Mouse (Mus musculus): Measurements from ENCODE around the gene Dydc2. TPM values are rescaled to one million over a fixed set of nuclear protein-coding genes. Genes with fewer than 3 reads are reported as not detected.
A peak's percentile ranks its signal among the peaks of the same experiment; 100 is the strongest.
"Not testable (repeated sequence)": the region's sequence is repeated elsewhere in the genome, so short reads cannot be mapped to it uniquely, and the experiment has no call there.

Dydc2 gene
- total RNA-seq (2021), result 1 to 10 TPM in 1 of 2 experiments, under 1 TPM in 1; 0.71 to 1.6 TPM
- long read RNA-seq, partial matches to known transcripts, result 0 of 3 reads
- long read RNA-seq, other reads (novel, unspliced or antisense), result 3 of 3 reads

- no peak for DNase-seq (ENCODE audit: low spot score in 2 of 2)
These were observed at the start of gene Dydc2 for GRCm38 (mm10) chr14:41069108-41069507. Gene Dydc2, minus strand, starts transcription at chr14:41069208.

- DNase-seq (ENCODE audit: low spot score in 2 of 2), result no peak
These were observed 47.3 kb upstream of the Dydc2 start for GRCm38 (mm10) chr14:41116271-41116670.

- DNase-seq (ENCODE audit: low spot score in 2 of 2), result no peak
These were observed 43.9 kb upstream of the Dydc2 start for GRCm38 (mm10) chr14:41112944-41113343.

- no peak for DNase-seq (ENCODE audit: low spot score in 2 of 2)
These were observed 42.1 kb upstream of the Dydc2 start for GRCm38 (mm10) chr14:41111031-41111668.

GRCm38 (mm10) chr14:41104853-41105444 lies 35.9 kb upstream of the Dydc2 start, which contains the start of gene Mat1a:
Gene Mat1a, plus strand, starts transcription at chr14:41105035.
- no peak for DNase-seq (ENCODE audit: low spot score in 2 of 2)

- no peak for DNase-seq (ENCODE audit: low spot score in 2 of 2)
These were observed 33.3 kb upstream of the Dydc2 start for GRCm38 (mm10) chr14:41102269-41102668.

GRCm38 (mm10) chr14:41101242-41101641 lies 32.2 kb upstream of the Dydc2 start:
- no peak for DNase-seq (ENCODE audit: low spot score in 2 of 2)

- no peak for DNase-seq (ENCODE audit: low spot score in 2 of 2)
These were observed 31.7 kb upstream of the Dydc2 start for GRCm38 (mm10) chr14:41100712-41101111.

GRCm38 (mm10) chr14:41098726-41099125 lies 29.7 kb upstream of the Dydc2 start:
- DNase-seq (ENCODE audit: low spot score in 2 of 2), result no peak

GRCm38 (mm10) chr14:41096296-41096860 lies 27.4 kb upstream of the Dydc2 start:
- no peak for DNase-seq (ENCODE audit: low spot score in 2 of 2)

- DNase-seq (ENCODE audit: low spot score in 2 of 2), result no peak
These were observed 25.1 kb upstream of the Dydc2 start for GRCm38 (mm10) chr14:41094114-41094513.

GRCm38 (mm10) chr14:41090777-41091176 lies 21.8 kb upstream of the Dydc2 start:
- DNase-seq (ENCODE audit: low spot score in 2 of 2), result no peak

- DNase-seq (ENCODE audit: low spot score in 2 of 2), result no peak
These were observed 18.5 kb upstream of the Dydc2 start for GRCm38 (mm10) chr14:41087509-41087908.

- no peak for DNase-seq (ENCODE audit: low spot score in 2 of 2)
These were observed 13.4 kb upstream of the Dydc2 start for GRCm38 (mm10) chr14:41082408-41082807.

- no peak for DNase-seq (ENCODE audit: low spot score in 2 of 2)
These were observed 3.9 kb upstream of the Dydc2 start for GRCm38 (mm10) chr14:41072944-41073275.

- peak; percentile 75 to 88 for DNase-seq (ENCODE audit: low spot score in 2 of 2)
These were observed 3.4 kb upstream of the Dydc2 start, which contains the start of gene Dydc1 for GRCm38 (mm10) chr14:41072229-41072943. Gene Dydc1, plus strand, starts transcription at chr14:41072911.

- no peak for DNase-seq (ENCODE audit: low spot score in 2 of 2)
These were observed 1.3 kb upstream of the Dydc2 start for GRCm38 (mm10) chr14:41070343-41070742.

- DNase-seq (ENCODE audit: low spot score in 2 of 2), result no peak
These were observed 2.6 kb downstream of the Dydc2 start for GRCm38 (mm10) chr14:41066416-41066815.

GRCm38 (mm10) chr14:41065168-41065567 lies 3.8 kb downstream of the Dydc2 start:
- DNase-seq (ENCODE audit: low spot score in 2 of 2), result no peak

GRCm38 (mm10) chr14:41053190-41053589 lies 15.8 kb downstream of the Dydc2 start:
- not testable (repeated sequence) for DNase-seq (ENCODE audit: low spot score in 2 of 2)

- no peak for DNase-seq (ENCODE audit: low spot score in 2 of 2)
These were observed 16.5 kb downstream of the Dydc2 start for GRCm38 (mm10) chr14:41052481-41052880.

- no peak for DNase-seq (ENCODE audit: low spot score in 2 of 2)
These were observed 18.5 kb downstream of the Dydc2 start for GRCm38 (mm10) chr14:41050471-41050870.

Measured in layer of hippocampus, adult 18-20 months (tissue).